Mouse (Mus musculus): ENCODE results near the gene Gm6793. TPM values are rescaled to one million over a fixed set of nuclear protein-coding genes. Genes with fewer than 3 reads are reported as not detected.

Gene Gm6793
- total RNA-seq (2021), result under 1 TPM in 1 of 2 experiments, not detected in 1; 0.15 TPM
- long read RNA-seq, experiment 1, partial matches to known transcripts, result 0 of 1 reads
- long read RNA-seq, experiment 1, other reads (novel, unspliced or antisense), result 0 of 1 reads
- long read RNA-seq, experiment 2, result 0 reads

- DNase-seq, result no peak
- intact Hi-C loops (cut with DNase I), result no loop called here
Observed at GRCm38 (mm10) chr8:112014936-112015335, at the start of gene Gm6793. Gene Gm6793 (minus strand): TSS chr8:112015036.

- DNase-seq, result peak; percentile 2 to 38
- intact Hi-C loops (cut with DNase I), result loop anchor here (2.0 to 5.0 kb wide), 2 partner anchors 909 to 1571 kb away; no protein-coding TSS in a partner anchor
Observed at GRCm38 (mm10) chr8:112061372-112061771, 46.5 kb upstream of the Gm6793 start.

GRCm38 (mm10) chr8:112054456-112054855, 39.6 kb upstream of the Gm6793 start:
- intact Hi-C loops (cut with DNase I), result no loop called here
- no peak for DNase-seq

GRCm38 (mm10) chr8:112051537-112051936, 36.7 kb upstream of the Gm6793 start:
- intact Hi-C loops (cut with DNase I), result no loop called here
- DNase-seq, result no peak

- intact Hi-C loops (cut with DNase I), result loop anchor here (5.0 kb wide), 2 partner anchors 927 to 1582 kb away; no protein-coding TSS in a partner anchor
- DNase-seq, result no peak
Observed at GRCm38 (mm10) chr8:112049984-112050383, 35.1 kb upstream of the Gm6793 start.

GRCm38 (mm10) chr8:112048293-112048692, 33.5 kb upstream of the Gm6793 start:
- intact Hi-C loops (cut with DNase I), result loop anchor here (5.0 kb wide), 2 partner anchors 929 to 1584 kb away; no protein-coding TSS in a partner anchor

GRCm38 (mm10) chr8:112045896-112046295, 31.1 kb upstream of the Gm6793 start:
- DNase-seq, result peak; percentile 74 to 86
- intact Hi-C loops (cut with DNase I), result loop anchor here (5.0 kb wide), 2 partner anchors 931 to 1586 kb away; no protein-coding TSS in a partner anchor

More at GRCm38 (mm10) chr8:112048293-112048692, 33.5 kb upstream of the Gm6793 start:
- DNase-seq, result no peak

GRCm38 (mm10) chr8:112045182-112045581, 30.3 kb upstream of the Gm6793 start:
- intact Hi-C loops (cut with DNase I), result loop anchor here (5.0 kb wide), 2 partner anchors 932 to 1587 kb away; no protein-coding TSS in a partner anchor
- DNase-seq, result no peak

- DNase-seq, result no peak
- intact Hi-C loops (cut with DNase I), result no loop called here
Observed at GRCm38 (mm10) chr8:112037521-112037920, 22.7 kb upstream of the Gm6793 start.

- peak; percentile 13 to 54 for DNase-seq
- intact Hi-C loops (cut with DNase I), result no loop called here
Observed at GRCm38 (mm10) chr8:112034603-112035002, 19.8 kb upstream of the Gm6793 start.

GRCm38 (mm10) chr8:112033071-112033470, 18.2 kb upstream of the Gm6793 start:
- intact Hi-C loops (cut with DNase I), result loop anchor here (2.0 kb wide), 1 partner anchor 152 kb away; no protein-coding TSS in a partner anchor
- DNase-seq, result no peak

- DNase-seq, result no peak
- intact Hi-C loops (cut with DNase I), result no loop called here
Observed at GRCm38 (mm10) chr8:112030663-112031062, 15.8 kb upstream of the Gm6793 start.

- intact Hi-C loops (cut with DNase I), result no loop called here
- DNase-seq, result no peak
Observed at GRCm38 (mm10) chr8:112029455-112029854, 14.6 kb upstream of the Gm6793 start.

GRCm38 (mm10) chr8:112011816-112012242, 3.0 kb downstream of the Gm6793 start:
- peak; percentile 26 to 35 for DNase-seq
- intact Hi-C loops (cut with DNase I), result no loop called here

GRCm38 (mm10) chr8:112010997-112011815, 3.6 kb downstream of the Gm6793 start, which contains the start of the genes Kars and Terf2ip:
Gene Kars (minus strand): TSS chr8:112011323.
Gene Terf2ip (plus strand): TSS chr8:112011398.
- intact Hi-C loops (cut with DNase I), result no loop called here

GRCm38 (mm10) chr8:112009558-112009957, 5.3 kb downstream of the Gm6793 start:
- no peak for DNase-seq
- intact Hi-C loops (cut with DNase I), result no loop called here

More at GRCm38 (mm10) chr8:112010997-112011815, 3.6 kb downstream of the Gm6793 start, which contains the start of the genes Kars and Terf2ip:
- peak; percentile 95 for DNase-seq

- no peak for DNase-seq
- intact Hi-C loops (cut with DNase I), result no loop called here
Observed at GRCm38 (mm10) chr8:112007669-112008068, 7.2 kb downstream of the Gm6793 start.

- intact Hi-C loops (cut with DNase I), result no loop called here
- no peak for DNase-seq
Observed at GRCm38 (mm10) chr8:112005601-112006000, 9.2 kb downstream of the Gm6793 start.

GRCm38 (mm10) chr8:112004754-112005153, 10.1 kb downstream of the Gm6793 start:
- intact Hi-C loops (cut with DNase I), result no loop called here
- no peak for DNase-seq

- intact Hi-C loops (cut with DNase I), result loop anchor here (2.0 kb wide), 1 partner anchor 52 kb away; the partner anchor contains the start of gene Gabarapl2
- no peak for DNase-seq
Observed at GRCm38 (mm10) chr8:111992703-111993039, 22.2 kb downstream of the Gm6793 start.
